Mouse (Mus musculus) thymus, postnatal 10 days (tissue): Measurements from ENCODE around the gene Rmnd1.

Experiments used
- DNase-seq, 2 experiments: peaks; one replicate each; pipeline ENCODE4 v3.0.0; 2021; ENCODE audit warnings: low spot score in 2 of 2

Gene Rmnd1

GRCm38 (mm10) chr10:4391851-4392250 lies 40.3 kb downstream of the Rmnd1 start:
- DNase-seq = peak in 1 of 2 experiments; percentile 24

GRCm38 (mm10) chr10:4391076-4391475 lies 41.1 kb downstream of the Rmnd1 start:
- DNase-seq = no peak

GRCm38 (mm10) chr10:4390550-4390949 lies 41.6 kb downstream of the Rmnd1 start:
- no peak for DNase-seq

GRCm38 (mm10) chr10:4389461-4390112 lies 42.6 kb downstream of the Rmnd1 start:
- no peak for DNase-seq

GRCm38 (mm10) chr10:4389036-4389435 lies 43.2 kb downstream of the Rmnd1 start:
- DNase-seq = no peak

- DNase-seq = peak in 1 of 2 experiments; percentile 15
Measured at GRCm38 (mm10) chr10:4388384-4388745, 43.8 kb downstream of the Rmnd1 start.

- DNase-seq = peak; percentile 66 to 71
Measured at GRCm38 (mm10) chr10:4387701-4388383, 44.3 kb downstream of the Rmnd1 start, which contains the start of gene Zbtb2. Gene Zbtb2, minus strand, starts transcription at chr10:4388108.

- peak; percentile 93 to 95 for DNase-seq
Measured at GRCm38 (mm10) chr10:4386609-4387591, 45.3 kb downstream of the Rmnd1 start.

- DNase-seq = no peak
Measured at GRCm38 (mm10) chr10:4384244-4384643, 47.9 kb downstream of the Rmnd1 start.

- no peak for DNase-seq
Measured at GRCm38 (mm10) chr10:4380748-4381147, 51.4 kb downstream of the Rmnd1 start.

- no peak for DNase-seq
Measured at GRCm38 (mm10) chr10:4376931-4377330, 55.3 kb downstream of the Rmnd1 start.

- no peak for DNase-seq
Measured at GRCm38 (mm10) chr10:4376461-4376860, 55.7 kb downstream of the Rmnd1 start.

- DNase-seq = no peak
Measured at GRCm38 (mm10) chr10:4375267-4375666, 56.9 kb downstream of the Rmnd1 start.

- no peak for DNase-seq
Measured at GRCm38 (mm10) chr10:4374734-4375133, 57.5 kb downstream of the Rmnd1 start.

- DNase-seq = no peak
Measured at GRCm38 (mm10) chr10:4374239-4374638, 57.9 kb downstream of the Rmnd1 start.

GRCm38 (mm10) chr10:4373558-4373957 lies 58.6 kb downstream of the Rmnd1 start:
- DNase-seq = no peak

- peak; percentile 32 to 57 for DNase-seq
Measured at GRCm38 (mm10) chr10:4372011-4372410, 60.2 kb downstream of the Rmnd1 start.

GRCm38 (mm10) chr10:4370105-4370504 lies 62.1 kb downstream of the Rmnd1 start:
- peak; percentile 39 to 52 for DNase-seq

GRCm38 (mm10) chr10:4364618-4365017 lies 67.6 kb downstream of the Rmnd1 start:
- DNase-seq = no peak

GRCm38 (mm10) chr10:4357435-4357834 lies 74.8 kb downstream of the Rmnd1 start:
- DNase-seq = no peak

GRCm38 (mm10) chr10:4356640-4357039 lies 75.5 kb downstream of the Rmnd1 start:
- DNase-seq = peak in 1 of 2 experiments; percentile 25

- peak in 1 of 2 experiments; percentile 33 for DNase-seq
Measured at GRCm38 (mm10) chr10:4355882-4356451, 76.2 kb downstream of the Rmnd1 start.
